Mouse (Mus musculus): ENCODE measurements around the gene Ly6g5c. TPM values are rescaled to one million over a fixed set of nuclear protein-coding genes. Genes with fewer than 3 reads are reported as not detected.

Gene Ly6g5c
- total RNA-seq, 2 experiments from 2014 or later, result not detected

DNA sequence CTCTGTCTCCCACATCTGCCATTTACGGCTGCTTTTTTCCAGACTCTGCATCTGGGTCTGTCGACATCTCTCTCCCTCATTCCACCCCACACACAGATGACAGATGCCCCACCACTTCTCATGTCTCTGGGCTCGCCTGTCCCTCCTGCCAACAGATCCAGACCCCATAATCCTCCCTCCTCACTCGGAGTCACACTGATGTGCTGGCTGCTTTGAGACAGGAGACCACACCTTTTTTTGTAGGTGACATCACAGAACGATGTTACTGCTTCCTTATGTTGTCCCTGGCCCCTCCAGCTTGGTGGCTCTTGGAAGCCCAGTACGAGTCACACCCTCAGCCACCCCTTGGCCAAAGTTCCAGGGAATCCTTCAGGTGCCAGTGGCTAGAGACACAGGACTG, 27.8 kb upstream of the Ly6g5c start:
- no peak for ATAC-seq (ENCODE audit: poor library complexity, severe bottlenecking)

- ATAC-seq (ENCODE audit: poor library complexity, severe bottlenecking), result no peak
These were observed 27.4 kb upstream of the Ly6g5c start for GRCm38 (mm10) chr17:35080710-35081109.

DNA sequence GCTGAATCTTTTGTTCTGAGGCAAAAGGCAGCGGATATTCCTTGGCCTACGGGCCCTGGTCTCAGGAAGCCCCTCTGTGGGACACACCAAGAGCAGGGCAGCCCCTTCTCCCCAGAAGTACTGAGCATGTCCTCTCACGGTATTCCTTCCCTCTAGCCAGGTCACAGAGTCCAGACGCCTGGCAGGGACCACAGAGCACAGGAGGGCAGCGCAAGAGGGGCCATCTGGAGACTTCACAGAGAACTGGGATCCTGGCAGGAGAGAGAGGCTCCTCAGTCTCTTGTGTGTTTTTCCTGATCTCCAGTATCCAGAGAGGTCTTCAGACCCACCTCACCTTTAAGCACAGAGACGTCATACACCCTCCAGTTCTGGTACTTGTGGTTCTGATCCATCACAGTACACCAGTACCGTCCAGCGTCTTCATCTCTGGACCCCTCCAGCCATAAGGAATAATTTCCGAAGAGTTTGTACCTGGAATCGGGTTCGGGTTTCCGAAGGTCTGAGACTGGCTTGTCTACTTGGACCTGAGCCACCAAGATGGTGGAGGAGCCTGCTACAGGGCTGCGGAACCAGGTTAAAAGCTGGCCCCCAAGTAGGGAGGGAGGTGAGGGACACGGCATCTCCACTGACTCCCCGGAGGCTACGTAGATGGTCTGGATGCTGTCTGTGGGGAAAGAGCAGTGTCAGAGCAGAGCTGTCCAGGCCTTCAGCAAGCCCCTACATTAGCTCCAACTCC, 25.1 kb upstream of the Ly6g5c start:
- no peak for ATAC-seq (ENCODE audit: poor library complexity, severe bottlenecking)

GRCm38 (mm10) chr17:35083929-35084497, 24.1 kb upstream of the Ly6g5c start:
- ATAC-seq (ENCODE audit: poor library complexity, severe bottlenecking), result no peak

DNA sequence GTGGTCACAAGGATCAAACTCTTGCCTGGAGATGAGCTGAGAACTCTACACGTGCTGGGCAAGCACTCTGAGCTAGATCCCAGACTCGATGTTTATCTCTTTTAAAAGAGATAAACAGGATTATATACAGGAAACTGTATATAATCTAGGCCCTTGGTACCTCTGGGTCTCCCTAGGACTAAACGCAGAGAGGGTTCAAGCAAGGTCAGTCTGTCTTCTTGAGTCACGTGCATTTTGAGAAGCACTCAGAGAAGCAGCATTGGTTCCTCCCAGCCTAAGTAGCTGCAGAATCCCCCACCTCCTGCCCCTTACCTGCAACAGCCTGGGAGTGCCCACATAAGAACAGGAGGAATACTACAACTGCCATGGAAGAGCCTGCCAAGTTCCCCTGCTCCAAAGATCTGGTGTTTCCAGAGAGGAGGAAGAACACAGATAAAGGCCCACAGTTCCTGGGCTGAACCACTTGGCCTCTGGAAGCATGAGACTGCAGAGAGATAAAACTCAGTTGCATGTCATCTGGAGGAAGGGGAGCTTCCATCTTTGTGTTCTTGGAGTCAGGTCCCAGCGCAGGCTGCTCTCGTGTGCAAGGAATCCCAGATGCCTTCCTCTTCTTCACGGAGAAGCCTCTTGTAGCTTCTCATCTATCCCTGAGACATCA, 22.7 kb upstream of the Ly6g5c start, which contains the start of gene Ly6g6f:
TSS of gene Ly6g6f (minus strand) at position 403 of the 658 bp plus-strand sequence.
- ATAC-seq (ENCODE audit: poor library complexity, severe bottlenecking), result no peak

DNA sequence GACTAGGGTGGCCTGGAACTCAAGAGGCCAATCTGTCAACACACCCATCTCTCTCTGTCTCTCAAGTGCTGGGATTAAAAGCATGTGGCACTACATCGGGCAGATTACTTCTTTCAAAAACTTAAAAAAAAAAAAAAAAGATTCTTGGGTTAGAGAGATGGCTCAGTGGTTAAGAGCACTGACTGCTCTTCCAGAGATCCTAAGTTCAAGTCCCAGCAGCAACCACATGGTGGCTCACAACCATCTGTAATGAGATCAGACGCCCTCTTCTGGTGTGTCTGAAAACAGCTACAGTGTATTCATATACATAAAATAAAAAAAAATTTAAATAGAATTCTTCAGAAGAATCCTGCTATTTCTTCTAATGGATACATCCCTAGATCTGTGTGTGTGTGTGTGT, 19.9 kb upstream of the Ly6g5c start:
- no peak for ATAC-seq (ENCODE audit: poor library complexity, severe bottlenecking)

GRCm38 (mm10) chr17:35088825-35089644, 19.0 kb upstream of the Ly6g5c start, which contains the start of gene Abhd16a:
TSS of gene Abhd16a (plus strand) at chr17:35089263.
- peak; percentile 99 for ATAC-seq (ENCODE audit: poor library complexity, severe bottlenecking)

GRCm38 (mm10) chr17:35090166-35090932, 17.7 kb upstream of the Ly6g5c start:
- no peak for ATAC-seq (ENCODE audit: poor library complexity, severe bottlenecking)

GRCm38 (mm10) chr17:35092403-35093198, 15.5 kb upstream of the Ly6g5c start:
- no peak for ATAC-seq (ENCODE audit: poor library complexity, severe bottlenecking)

GRCm38 (mm10) chr17:35094475-35095365, 13.4 kb upstream of the Ly6g5c start:
- ATAC-seq (ENCODE audit: poor library complexity, severe bottlenecking), result peak; percentile 82

DNA sequence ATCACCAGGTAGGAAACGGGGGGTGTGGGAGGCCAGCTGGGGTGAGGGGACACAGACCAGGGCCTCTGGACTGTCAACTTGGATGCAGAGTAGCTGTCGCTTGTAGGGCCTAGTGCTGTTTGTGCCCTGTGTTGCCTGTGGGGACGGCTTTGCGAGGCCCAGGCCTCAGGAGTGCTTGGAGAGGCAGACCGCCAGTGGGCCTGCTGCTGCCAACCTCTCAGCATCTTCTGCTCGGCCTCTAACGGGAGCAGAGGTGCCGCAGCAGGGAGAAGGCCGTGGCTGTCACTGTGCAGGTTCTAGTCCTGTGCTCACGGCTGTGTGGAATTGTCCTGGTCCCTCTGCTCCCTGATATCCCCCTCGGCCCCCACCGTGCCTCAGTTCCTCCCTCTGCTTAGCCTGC, 11.5 kb upstream of the Ly6g5c start:
- no peak for ATAC-seq (ENCODE audit: poor library complexity, severe bottlenecking)

DNA sequence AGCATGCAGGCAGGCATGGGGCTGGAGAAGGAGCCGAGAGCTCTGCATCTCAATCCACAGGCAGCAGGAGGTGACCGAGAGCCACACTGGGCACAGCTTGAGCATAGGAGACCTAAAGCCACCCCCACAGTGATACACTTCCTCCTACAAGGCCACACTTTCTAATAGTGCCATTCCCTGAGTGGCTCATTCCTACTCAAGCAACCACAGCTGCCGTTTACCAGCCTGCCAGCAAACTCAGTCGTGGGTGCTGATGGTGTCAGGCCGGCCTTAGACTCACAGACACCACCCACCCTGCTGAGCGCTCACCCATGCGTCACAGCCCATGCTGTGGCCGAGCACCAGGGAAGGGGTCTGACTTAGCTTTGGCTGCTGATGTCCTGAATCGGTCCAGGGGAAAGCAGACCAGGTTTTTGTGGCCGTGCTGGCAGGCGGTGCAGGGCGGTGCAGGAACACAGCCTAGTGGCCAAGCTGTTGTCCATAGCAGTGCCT, 10.9 kb upstream of the Ly6g5c start:
- ATAC-seq (ENCODE audit: poor library complexity, severe bottlenecking), result no peak

- no peak for ATAC-seq (ENCODE audit: poor library complexity, severe bottlenecking)
These were observed 7.8 kb upstream of the Ly6g5c start for GRCm38 (mm10) chr17:35100196-35100765.

DNA sequence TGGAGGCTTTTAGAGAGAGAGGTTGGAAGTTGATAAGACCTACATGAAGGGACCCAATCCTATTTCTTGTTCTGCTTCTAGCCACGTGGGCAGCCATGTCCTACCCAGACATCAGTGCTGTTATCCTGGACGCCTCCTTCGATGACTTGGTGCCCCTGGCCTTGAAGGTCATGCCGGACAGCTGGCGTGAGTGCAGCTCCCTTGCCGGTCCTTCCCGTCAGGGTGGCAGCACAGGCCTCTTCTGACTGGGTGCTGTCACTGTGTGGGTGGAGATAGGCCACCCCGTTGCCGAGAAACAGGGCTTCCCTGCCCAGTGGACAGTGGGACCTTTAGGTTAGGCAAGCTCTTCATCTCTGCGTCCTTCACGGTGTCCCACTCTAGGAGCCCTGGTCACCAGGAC, 6.9 kb upstream of the Ly6g5c start:
- ATAC-seq (ENCODE audit: poor library complexity, severe bottlenecking), result no peak

GRCm38 (mm10) chr17:35102299-35102698, 5.8 kb upstream of the Ly6g5c start:
- no peak for ATAC-seq (ENCODE audit: poor library complexity, severe bottlenecking)

- ATAC-seq (ENCODE audit: poor library complexity, severe bottlenecking), result no peak
These were observed 4.8 kb upstream of the Ly6g5c start for GRCm38 (mm10) chr17:35103221-35103690.

DNA sequence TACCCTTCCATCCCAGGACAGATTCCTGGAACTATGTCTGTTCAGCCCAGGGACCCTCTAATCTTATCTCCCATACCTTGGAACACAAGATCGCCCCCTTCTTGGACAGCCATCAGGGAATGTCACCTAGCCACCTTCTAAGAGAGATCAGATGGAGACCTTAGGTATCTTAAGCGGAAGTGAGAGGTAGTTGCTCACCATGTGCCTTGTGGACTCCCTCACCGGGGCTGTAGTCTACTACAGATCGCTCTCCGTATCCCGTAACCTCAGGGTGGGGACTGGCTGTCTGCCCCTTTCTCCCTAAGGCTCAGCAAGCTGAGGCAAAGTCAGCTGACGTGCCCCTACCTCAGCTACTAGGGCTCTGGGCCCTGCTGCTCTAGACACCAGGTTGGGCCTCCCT, 4.0 kb upstream of the Ly6g5c start:
- ATAC-seq (ENCODE audit: poor library complexity, severe bottlenecking), result no peak

- 0 out of 2 replicates have a peak, but pooled peaks have one; percentile 24 for ATAC-seq (ENCODE audit: poor library complexity, severe bottlenecking)
These were observed 3.3 kb upstream of the Ly6g5c start for GRCm38 (mm10) chr17:35104754-35105153.

All from megakaryocyte, adult 5-6 weeks (primary cell).